Mouse (Mus musculus): ENCODE results near the gene Fam78b. TPM values are rescaled to one million over a fixed set of nuclear protein-coding genes. Genes with fewer than 3 reads are reported as not detected.

The Fam78b gene
- total RNA-seq, 1 experiment = 0.98 TPM

- in situ Hi-C loops (cut with MboI; ENCODE audit: low sequenced_read_pairs in 2 of 2, unreplicated experiment in 2 of 2) = no loop called here
- H3K27ac ChIP-seq (ENCODE audit: insufficient read depth, low read depth, low read length, poor library complexity, severe bottlenecking) = no peak overlapping the region
- TF ChIP-seq ZC3H11A (IDR thresholded peaks at IDR 0.05; ENCODE audit: borderline replicate concordance, low read depth, low read length) (no peak), MAFK (IDR thresholded peaks at IDR 0.05; ENCODE audit: insufficient read depth, low read depth, low read length) (no peak)
Observed at GRCm38 (mm10) chr1:167083181-167083580, 82.0 kb downstream of the Fam78b start.

GRCm38 (mm10) chr1:167084330-167084729, 83.1 kb downstream of the Fam78b start:
- H3K4me1 ChIP-seq (ENCODE audit: control insufficient read depth in 2 of 2, insufficient read depth in 2 of 2, low read length in 2 of 2, poor library complexity in 1 of 2) = no peaks in the 10 kb centered on the region
- no peak overlapping the region for H3K9ac ChIP-seq (ENCODE audit: insufficient read depth, low read depth, low read length, poor library complexity, severe bottlenecking)
- no peak overlapping the region for H3K27ac ChIP-seq (ENCODE audit: insufficient read depth, low read depth, low read length, poor library complexity, severe bottlenecking)
- no peaks in the 10 kb centered on the region for H3K36me3 ChIP-seq (ENCODE audit: control insufficient read depth, insufficient read depth, low read length, poor library complexity, severe bottlenecking)
- H3K9me3 ChIP-seq (ENCODE audit: control insufficient read depth, insufficient read depth, low read depth, low read length) = no peaks in the 10 kb centered on the region
- DNase-seq (ENCODE audit: low read depth, low spot score) = no peak
- in situ Hi-C loops (cut with MboI; ENCODE audit: low sequenced_read_pairs in 2 of 2, unreplicated experiment in 2 of 2) = no loop called here
- H3K4me3 ChIP-seq (ENCODE audit: insufficient read depth in 1 of 2, low read depth in 1 of 2, low read length in 2 of 2, poor library complexity in 1 of 2, severe bottlenecking in 1 of 2) = no peak overlapping the region
- TF ChIP-seq ZC3H11A (IDR thresholded peaks at IDR 0.05; ENCODE audit: borderline replicate concordance, low read depth, low read length) (no peak), CHD2 (IDR thresholded peaks at IDR 0.05; ENCODE audit: low read depth, low read length) (no peak), ZNF384 (IDR thresholded peaks at IDR 0.05; ENCODE audit: low read depth, low read length) (no peak), HCFC1 (IDR thresholded peaks at IDR 0.05; ENCODE audit: borderline replicate concordance, insufficient read depth, low read length) (no peak), MAFK (IDR thresholded peaks at IDR 0.05; ENCODE audit: insufficient read depth, low read depth, low read length) (no peak)

More at GRCm38 (mm10) chr1:167083181-167083580, 82.0 kb downstream of the Fam78b start:
- Histone ChIP-seq H3K4me3 (ENCODE audit: insufficient read depth in 1 of 2, low read depth in 1 of 2, low read length in 2 of 2, poor library complexity in 1 of 2, severe bottlenecking in 1 of 2) (no peak overlapping the region), H3K36me3 (ENCODE audit: control insufficient read depth, insufficient read depth, low read length, poor library complexity, severe bottlenecking) (no peaks in the 10 kb centered on the region), H3K4me1 (ENCODE audit: control insufficient read depth in 2 of 2, insufficient read depth in 2 of 2, low read length in 2 of 2, poor library complexity in 1 of 2) (no peaks in the 10 kb centered on the region), H3K9me3 (ENCODE audit: control insufficient read depth, insufficient read depth, low read depth, low read length) (no peaks in the 10 kb centered on the region), H3K9ac (ENCODE audit: insufficient read depth, low read depth, low read length, poor library complexity, severe bottlenecking) (no peak overlapping the region)
- no peak for DNase-seq (ENCODE audit: low read depth, low spot score)

- in situ Hi-C loops (cut with MboI; ENCODE audit: low sequenced_read_pairs in 2 of 2, unreplicated experiment in 2 of 2) = no loop called here
- no peak for TF ChIP-seq HCFC1 (IDR thresholded peaks at IDR 0.05; ENCODE audit: borderline replicate concordance, insufficient read depth, low read length)
- TF ChIP-seq MAFK (IDR thresholded peaks at IDR 0.05; ENCODE audit: insufficient read depth, low read depth, low read length) = no peak
- TF ChIP-seq ZNF384 (IDR thresholded peaks at IDR 0.05; ENCODE audit: low read depth, low read length) = no peak
- no peak for TF ChIP-seq CHD2 (IDR thresholded peaks at IDR 0.05; ENCODE audit: low read depth, low read length)
- no peak for TF ChIP-seq ZC3H11A (IDR thresholded peaks at IDR 0.05; ENCODE audit: borderline replicate concordance, low read depth, low read length)
- Histone ChIP-seq H3K4me3 (ENCODE audit: insufficient read depth in 1 of 2, low read depth in 1 of 2, low read length in 2 of 2, poor library complexity in 1 of 2, severe bottlenecking in 1 of 2) (no peak overlapping the region), H3K27ac (ENCODE audit: insufficient read depth, low read depth, low read length, poor library complexity, severe bottlenecking) (no peak overlapping the region), H3K9ac (ENCODE audit: insufficient read depth, low read depth, low read length, poor library complexity, severe bottlenecking) (no peak overlapping the region), H3K4me1 (ENCODE audit: control insufficient read depth in 2 of 2, insufficient read depth in 2 of 2, low read length in 2 of 2, poor library complexity in 1 of 2) (no peaks in the 10 kb centered on the region), H3K9me3 (ENCODE audit: control insufficient read depth, insufficient read depth, low read depth, low read length) (no peaks in the 10 kb centered on the region), H3K36me3 (ENCODE audit: control insufficient read depth, insufficient read depth, low read length, poor library complexity, severe bottlenecking) (no peaks in the 10 kb centered on the region)
- no peak for DNase-seq (ENCODE audit: low read depth, low spot score)
Observed at GRCm38 (mm10) chr1:167085461-167085860, 84.2 kb downstream of the Fam78b start.

- no peak for DNase-seq (ENCODE audit: low read depth, low spot score)
- in situ Hi-C loops (cut with MboI; ENCODE audit: low sequenced_read_pairs in 2 of 2, unreplicated experiment in 2 of 2) = no loop called here
Observed at GRCm38 (mm10) chr1:167090466-167090865, 89.2 kb downstream of the Fam78b start.

GRCm38 (mm10) chr1:167093551-167093950, 92.3 kb downstream of the Fam78b start:
- in situ Hi-C loops (cut with MboI; ENCODE audit: low sequenced_read_pairs in 2 of 2, unreplicated experiment in 2 of 2) = no loop called here
- peaks cover 0 to 2% of the 10 kb centered on the region in 2 experiments; a peak in 1 of 4 replicates for H3K4me1 ChIP-seq (ENCODE audit: control insufficient read depth in 2 of 2, insufficient read depth in 2 of 2, low read length in 2 of 2, poor library complexity in 1 of 2)
- no peaks in the 10 kb centered on the region for H3K9me3 ChIP-seq (ENCODE audit: control insufficient read depth, insufficient read depth, low read depth, low read length)
- no peak overlapping the region for H3K9ac ChIP-seq (ENCODE audit: insufficient read depth, low read depth, low read length, poor library complexity, severe bottlenecking)
- no peak overlapping the region for H3K27ac ChIP-seq (ENCODE audit: insufficient read depth, low read depth, low read length, poor library complexity, severe bottlenecking)
- no peaks in the 10 kb centered on the region for H3K36me3 ChIP-seq (ENCODE audit: control insufficient read depth, insufficient read depth, low read length, poor library complexity, severe bottlenecking)
- H3K4me3 ChIP-seq (ENCODE audit: insufficient read depth in 1 of 2, low read depth in 1 of 2, low read length in 2 of 2, poor library complexity in 1 of 2, severe bottlenecking in 1 of 2) = no peak overlapping the region
- TF ChIP-seq HCFC1 (IDR thresholded peaks at IDR 0.05; ENCODE audit: borderline replicate concordance, insufficient read depth, low read length) (no peak), ZNF384 (IDR thresholded peaks at IDR 0.05; ENCODE audit: low read depth, low read length) (no peak), CHD2 (IDR thresholded peaks at IDR 0.05; ENCODE audit: low read depth, low read length) (no peak)
- DNase-seq (ENCODE audit: low read depth, low spot score) = peak; percentile 47

More at GRCm38 (mm10) chr1:167090466-167090865, 89.2 kb downstream of the Fam78b start:
- no peak for TF ChIP-seq CHD2 (IDR thresholded peaks at IDR 0.05; ENCODE audit: low read depth, low read length)
- TF ChIP-seq ZNF384 (IDR thresholded peaks at IDR 0.05; ENCODE audit: low read depth, low read length) = no peak
- no peak for TF ChIP-seq ZC3H11A (IDR thresholded peaks at IDR 0.05; ENCODE audit: borderline replicate concordance, low read depth, low read length)
- TF ChIP-seq HCFC1 (IDR thresholded peaks at IDR 0.05; ENCODE audit: borderline replicate concordance, insufficient read depth, low read length) = no peak
- TF ChIP-seq MAFK (IDR thresholded peaks at IDR 0.05; ENCODE audit: insufficient read depth, low read depth, low read length) = no peak
- no peak overlapping the region for H3K4me3 ChIP-seq (ENCODE audit: insufficient read depth in 1 of 2, low read depth in 1 of 2, low read length in 2 of 2, poor library complexity in 1 of 2, severe bottlenecking in 1 of 2)
- no peaks in the 10 kb centered on the region for H3K9me3 ChIP-seq (ENCODE audit: control insufficient read depth, insufficient read depth, low read depth, low read length)
- H3K36me3 ChIP-seq (ENCODE audit: control insufficient read depth, insufficient read depth, low read length, poor library complexity, severe bottlenecking) = no peaks in the 10 kb centered on the region
- H3K4me1 ChIP-seq (ENCODE audit: control insufficient read depth in 2 of 2, insufficient read depth in 2 of 2, low read length in 2 of 2, poor library complexity in 1 of 2) = peaks cover 0 to 2% of the 10 kb centered on the region in 2 experiments; a peak in 1 of 4 replicates
- H3K27ac ChIP-seq (ENCODE audit: insufficient read depth, low read depth, low read length, poor library complexity, severe bottlenecking) = no peak overlapping the region
- H3K9ac ChIP-seq (ENCODE audit: insufficient read depth, low read depth, low read length, poor library complexity, severe bottlenecking) = no peak overlapping the region
